Mouse (Mus musculus) lung, adult 2 months (tissue): Measurements from ENCODE around the gene Lat2.

ENCODE experiments used
- CTCF ChIP-seq: fragments of 200-500 bp; IDR thresholded peaks from 2 replicates; pipeline ENCODE4 v1.5.1; 2011; ENCODE audit warnings: mild to moderate bottlenecking, low read length, control low read depth; ENCODE audit not compliant: insufficient read depth
- POLR2A ChIP-seq: fragments of 200-500 bp; IDR thresholded peaks from 2 replicates; pipeline ENCODE4 v1.6.1; 2011; ENCODE audit warnings: low read depth, mild to moderate bottlenecking, control low read depth, low read length, borderline replicate concordance; ENCODE audit errors: extremely low read depth

DNA sequence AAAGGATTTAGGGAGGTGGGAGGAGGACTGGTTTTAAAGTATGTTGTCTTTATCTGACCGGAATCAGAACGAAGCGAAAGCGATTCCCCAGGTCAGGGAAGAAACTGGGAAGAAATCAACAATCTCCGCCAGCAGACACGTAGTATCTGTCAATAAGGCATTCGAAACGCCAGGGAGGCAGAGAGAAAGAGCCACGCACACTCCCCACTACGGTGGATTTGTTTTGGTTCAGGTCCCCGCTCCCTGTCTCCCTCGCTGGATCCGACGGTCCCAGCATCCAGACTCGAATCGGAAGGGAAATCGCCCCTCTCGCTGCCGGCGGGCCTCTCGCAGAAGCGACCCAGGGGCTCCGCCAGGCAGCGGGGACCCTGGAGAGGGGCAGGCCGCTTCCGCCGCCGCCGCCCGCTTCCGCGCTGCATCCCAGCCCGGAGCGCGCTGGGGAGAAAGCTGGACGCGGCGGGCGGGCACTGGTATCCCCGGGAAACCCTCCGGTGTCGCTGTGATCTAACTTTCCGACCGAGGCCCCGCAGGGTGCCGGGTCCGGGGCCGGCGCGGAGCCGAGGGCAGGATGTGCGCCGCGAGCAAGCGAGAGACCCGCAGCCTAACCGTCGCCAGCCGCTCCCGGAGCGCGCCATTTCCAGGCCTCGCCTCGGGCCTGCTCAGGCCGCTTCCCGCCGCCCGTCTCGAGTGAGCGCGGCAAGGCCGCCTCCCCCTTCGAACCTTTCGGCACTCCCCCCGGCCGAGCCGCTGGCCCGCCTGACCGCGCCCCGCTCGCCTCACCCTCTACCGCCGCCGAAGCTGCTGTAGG lies 23.8 kb upstream of the Lat2 start:
- TF ChIP-seq CTCF (no peak), POLR2A (peak; percentile 15; the same call in 1 of the 2 replicates)
